Mouse (Mus musculus): ENCODE data around the gene Cfap77.

- TF ChIP-seq POLR2A (IDR thresholded peaks at IDR 0.05; ENCODE audit: low read depth, low read length), result no peak
- no peak for TF ChIP-seq CTCF (conservative IDR thresholded peaks at IDR 0.05; ENCODE audit: insufficient read depth, insufficient read length, low read depth, low read length)
Measured at GRCm38 (mm10) chr2:29031951-29032350, 22.9 kb downstream of the Cfap77 start.

All from kidney, adult 2 months (tissue).